ENCODE assay signal across 8 mouse cellular contexts in genomic region chr13:107923129-107924114, GRCm38 (mm10).
DNase-seq lines count a peak whose midpoint lies in the region; ATAC-seq lines count a peak whose summit lies in the region.

No protein-coding gene starts in this region.

- H3K27ac ChIP-seq in forebrain, embryonic 11.5 days (ENCODE audit: low read depth, low read length): no peak overlapping the region
- no peak overlapping the region for H3K27ac ChIP-seq in forebrain, embryonic 10.5 days
- H3K27ac ChIP-seq in midbrain, embryonic 12.5 days (replicated peaks): no peak overlapping the region; the same call in 1 of the 2 replicates
- no peak overlapping the region for H3K27ac ChIP-seq in intestine, embryonic 16.5 days (ENCODE audit: low read length)

- no peak overlapping the region for H3K4me3 ChIP-seq in forebrain, embryonic 11.5 days (ENCODE audit: low read depth, low read length)
- no peak overlapping the region for H3K4me3 ChIP-seq in forebrain, embryonic 10.5 days
- H3K4me3 ChIP-seq in midbrain, embryonic 12.5 days: no peak overlapping the region
- no peak overlapping the region for H3K4me3 ChIP-seq in intestine, embryonic 16.5 days (ENCODE audit: low read length)

- no peaks in the 10 kb centered on the region for H3K27me3 ChIP-seq in forebrain, embryonic 11.5 days (ENCODE audit: control insufficient read depth, insufficient read depth, low read length)
- no peaks in the 10 kb centered on the region for H3K27me3 ChIP-seq in forebrain, embryonic 10.5 days (ENCODE audit: poor library complexity, severe bottlenecking)
- no peaks in the 10 kb centered on the region; the same call in 1 of the 2 replicates for H3K27me3 ChIP-seq in midbrain, embryonic 12.5 days
- H3K27me3 ChIP-seq in intestine, embryonic 16.5 days (replicated peaks; ENCODE audit: control insufficient read depth, insufficient read depth, low read length): no peaks in the 10 kb centered on the region

- no peak overlapping the region for H3K4me2 ChIP-seq in forebrain, embryonic 11.5 days (ENCODE audit: low read depth, low read length, severe bottlenecking)
- no peak overlapping the region for H3K4me2 ChIP-seq in midbrain, embryonic 12.5 days (replicated peaks)
- no peak overlapping the region for H3K4me2 ChIP-seq in intestine, embryonic 16.5 days (ENCODE audit: low read depth, low read length)

- no peak for DNase-seq in forebrain, embryonic 11.5 days (ENCODE audit: low spot score)
- no peak for DNase-seq in forebrain, embryonic 10.5 days (ENCODE audit: extremely low spot score, low spot score)
- DNase-seq in right cerebral cortex, postnatal 10 days (ENCODE audit: low spot score in 2 of 2): peak; percentile 59 to 62
- DNase-seq in right cerebral cortex, postnatal 36 days (ENCODE audit: low spot score in 2 of 2): no peak
- DNase-seq in gastrocnemius, postnatal 25 days: peak; percentile 62
- DNase-seq in testis, postnatal 10 days (ENCODE audit: low spot score): no peak

- no peaks in the 10 kb centered on the region for H3K9me3 ChIP-seq in forebrain, embryonic 11.5 days (ENCODE audit: control insufficient read depth, low read length)
- 0 out of 2 replicates have a peak, but pooled peaks cover 2% of the 10 kb centered on the region for H3K9me3 ChIP-seq in forebrain, embryonic 10.5 days
- H3K9me3 ChIP-seq in midbrain, embryonic 12.5 days: no peaks in the 10 kb centered on the region
- H3K9me3 ChIP-seq in intestine, embryonic 16.5 days (ENCODE audit: control insufficient read depth, low read length): no peaks in the 10 kb centered on the region

- no peaks in the 10 kb centered on the region for H3K36me3 ChIP-seq in forebrain, embryonic 11.5 days (ENCODE audit: control insufficient read depth, insufficient read depth, low read length)
- H3K36me3 ChIP-seq in forebrain, embryonic 10.5 days (replicated peaks): no peaks in the 10 kb centered on the region
- H3K36me3 ChIP-seq in midbrain, embryonic 12.5 days: no peaks in the 10 kb centered on the region
- no peaks in the 10 kb centered on the region for H3K36me3 ChIP-seq in intestine, embryonic 16.5 days (ENCODE audit: control insufficient read depth, insufficient read depth, low read length)

- 0 out of 2 replicates have a peak, but pooled peaks cover 5% of the 10 kb centered on the region for H3K4me1 ChIP-seq in forebrain, embryonic 11.5 days (replicated peaks; ENCODE audit: control insufficient read depth, insufficient read depth, low read length)
- peaks cover 22% of the 10 kb centered on the region for H3K4me1 ChIP-seq in forebrain, embryonic 10.5 days
- H3K4me1 ChIP-seq in midbrain, embryonic 12.5 days: peaks cover 12% of the 10 kb centered on the region; the same call in 1 of the 2 replicates
- no peaks in the 10 kb centered on the region for H3K4me1 ChIP-seq in intestine, embryonic 16.5 days (ENCODE audit: control insufficient read depth, insufficient read depth, low read length)

- no peak overlapping the region for H3K9ac ChIP-seq in forebrain, embryonic 11.5 days (ENCODE audit: low read length)
- no peak overlapping the region for H3K9ac ChIP-seq in midbrain, embryonic 12.5 days (replicated peaks)
- no peak overlapping the region for H3K9ac ChIP-seq in intestine, embryonic 16.5 days (ENCODE audit: low read depth, low read length)

- ATAC-seq in forebrain, embryonic 11.5 days (replicated peaks; ENCODE audit: low FRiP score): 0 out of 2 replicates have a peak, but pooled peaks have one; percentile 27
- peak; percentile 41; the same call in 1 of the 2 replicates for ATAC-seq in midbrain, embryonic 12.5 days (ENCODE audit: low FRiP score, low read depth)
- ATAC-seq in intestine, embryonic 16.5 days: no peak

- WGBS in forebrain, embryonic 11.5 days: 68% methylated on average over 19 of the region's 19 CpGs
- 78% methylated on average over 19 of the region's 19 CpGs for WGBS in forebrain, embryonic 10.5 days
- WGBS in midbrain, embryonic 12.5 days: 62% methylated on average over 19 of the region's 19 CpGs
- 66% methylated on average over 19 of the region's 19 CpGs for WGBS in intestine, embryonic 16.5 days

Comparison
In these comparisons a context has a peak if more than half of its experiments do, and no peak if none do; other contexts are left out.
1. DNase-seq: peak in right cerebral cortex, postnatal 10 days (2 of 2) and gastrocnemius, postnatal 25 days (single experiment); none in forebrain, embryonic 11.5 days (single experiment), forebrain, embryonic 10.5 days (single experiment), right cerebral cortex, postnatal 36 days (0 of 2) and testis, postnatal 10 days (single experiment).